Mouse (Mus musculus): ENCODE measurements around the gene Lin9.
"Not testable (repeated sequence)": the region's sequence is repeated elsewhere in the genome, so short reads cannot be mapped to it uniquely, and the experiment has no call there.

The Lin9 gene

DNA sequence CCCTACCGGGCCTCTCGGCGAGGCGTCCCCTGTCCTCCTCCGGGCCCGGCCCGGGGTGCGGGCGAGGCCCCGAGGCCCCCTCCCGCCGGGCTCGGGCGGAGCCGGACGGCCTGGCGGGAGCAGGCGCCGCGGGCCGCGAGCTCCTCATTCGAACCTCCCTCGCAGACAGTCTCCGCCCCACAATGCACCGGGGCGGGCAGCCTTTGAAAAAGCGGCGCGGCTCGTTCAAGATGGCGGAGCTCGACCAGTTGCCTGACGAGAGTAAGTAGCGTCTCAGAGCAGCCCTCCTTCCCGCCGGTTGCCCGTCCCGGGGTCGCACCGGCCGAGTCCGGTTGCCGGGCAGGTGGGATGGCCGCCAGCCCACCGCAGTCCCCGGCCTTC is at the start of gene Lin9:
Gene Lin9, plus strand, starts transcription at position 14 of the 381 bp plus-strand sequence.
- DNase-seq (ENCODE audit: low read depth, low spot score), result peak; percentile 73

DNA sequence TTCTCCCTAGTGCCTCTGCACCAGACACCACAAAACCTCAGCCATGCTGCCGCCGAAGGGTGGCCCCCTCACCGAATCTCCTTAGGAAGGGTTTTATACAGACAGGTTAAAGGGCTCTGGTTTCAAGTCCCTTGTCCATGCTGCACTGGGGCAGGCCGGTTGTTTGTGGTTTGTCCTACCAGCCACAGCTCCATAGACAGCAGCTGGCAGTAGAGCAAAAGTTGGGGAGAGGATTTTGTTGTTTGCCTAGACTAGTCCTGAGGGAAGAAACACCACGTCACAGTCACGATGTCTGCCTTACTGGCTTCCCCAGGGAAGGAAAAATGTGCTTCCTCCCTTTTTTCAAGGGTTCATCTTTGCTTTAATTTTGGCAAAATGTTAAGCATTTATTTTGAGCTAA is 40.4 kb upstream of the Lin9 start:
- no peak for DNase-seq (ENCODE audit: low read depth, low spot score)

- peak; percentile 49 for DNase-seq (ENCODE audit: low read depth, low spot score)
These were observed 39.1 kb upstream of the Lin9 start for GRCm38 (mm10) chr1:180601806-180602205.

DNA sequence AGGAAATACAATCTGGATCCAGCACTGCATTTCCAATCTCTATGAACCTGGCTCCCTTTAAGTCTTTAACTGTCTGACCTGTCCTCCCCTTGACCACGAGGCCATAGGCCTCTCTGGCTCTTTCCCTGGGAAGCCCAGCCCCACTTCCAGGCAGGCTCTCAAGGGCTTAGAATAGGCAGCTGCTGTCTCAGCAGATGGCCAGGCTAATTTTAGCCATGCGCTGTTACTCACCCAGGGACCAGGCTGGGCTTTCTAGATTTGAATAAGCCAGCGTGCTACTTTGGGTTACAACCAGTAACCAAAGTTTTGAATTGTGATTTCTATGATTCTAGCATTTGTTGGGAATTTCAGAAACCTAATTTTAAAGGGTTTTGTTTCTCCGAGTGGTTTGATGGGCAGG is 36.4 kb upstream of the Lin9 start:
- peak; percentile 88 for DNase-seq (ENCODE audit: low read depth, low spot score)

DNA sequence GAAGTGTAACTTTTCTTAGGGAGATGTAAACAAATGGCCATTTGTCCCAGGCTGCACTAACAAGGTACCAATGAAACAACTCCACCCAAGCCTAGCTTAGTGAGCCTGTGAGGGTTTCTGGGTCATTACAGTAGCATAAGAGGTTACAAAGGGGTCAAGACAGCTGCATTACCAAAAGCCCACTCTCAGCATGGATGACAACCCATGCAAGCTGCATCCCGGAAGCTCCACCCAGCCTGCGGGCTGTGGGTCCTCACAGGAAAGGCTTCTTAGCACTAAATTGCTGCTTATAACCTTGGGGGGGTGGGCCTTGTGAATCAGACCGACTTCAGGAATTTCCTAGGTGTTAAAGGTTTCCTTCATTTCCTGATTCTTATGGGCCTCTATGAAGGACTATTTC is 34.8 kb upstream of the Lin9 start:
- DNase-seq (ENCODE audit: low read depth, low spot score), result no peak

GRCm38 (mm10) chr1:180606796-180607577 is 34.0 kb upstream of the Lin9 start:
- DNase-seq (ENCODE audit: low read depth, low spot score), result peak; percentile 46

- no peak for DNase-seq (ENCODE audit: low read depth, low spot score)
These were observed 33.4 kb upstream of the Lin9 start for GRCm38 (mm10) chr1:180607578-180607879.

- not testable (repeated sequence) for DNase-seq (ENCODE audit: low read depth, low spot score)
These were observed 29.1 kb upstream of the Lin9 start for GRCm38 (mm10) chr1:180611842-180612241.

GRCm38 (mm10) chr1:180616762-180617161 is 24.2 kb upstream of the Lin9 start:
- no peak for DNase-seq (ENCODE audit: low read depth, low spot score)

DNA sequence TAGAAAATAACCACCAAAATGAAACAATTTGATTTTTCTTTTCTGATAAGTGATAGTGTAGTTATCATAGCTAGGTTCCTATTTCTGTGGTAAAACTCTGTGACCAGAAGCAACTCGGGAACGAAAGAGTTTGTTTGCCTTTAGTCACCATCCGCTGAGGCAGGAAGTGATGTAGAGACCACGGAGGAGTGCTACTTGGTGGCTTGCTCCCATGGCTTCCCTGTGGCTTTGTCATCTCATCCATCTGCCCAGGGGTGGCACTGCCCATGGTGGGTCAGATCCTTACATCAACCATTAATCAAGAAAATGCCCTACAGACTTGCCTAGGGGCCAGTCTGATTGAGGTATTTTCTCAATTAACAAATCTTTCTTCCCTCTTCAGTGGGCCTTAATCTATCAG is 18.6 kb upstream of the Lin9 start:
- DNase-seq (ENCODE audit: low read depth, low spot score), result no peak

GRCm38 (mm10) chr1:180623911-180624310 is 17.0 kb upstream of the Lin9 start:
- DNase-seq (ENCODE audit: low read depth, low spot score), result no peak

DNA sequence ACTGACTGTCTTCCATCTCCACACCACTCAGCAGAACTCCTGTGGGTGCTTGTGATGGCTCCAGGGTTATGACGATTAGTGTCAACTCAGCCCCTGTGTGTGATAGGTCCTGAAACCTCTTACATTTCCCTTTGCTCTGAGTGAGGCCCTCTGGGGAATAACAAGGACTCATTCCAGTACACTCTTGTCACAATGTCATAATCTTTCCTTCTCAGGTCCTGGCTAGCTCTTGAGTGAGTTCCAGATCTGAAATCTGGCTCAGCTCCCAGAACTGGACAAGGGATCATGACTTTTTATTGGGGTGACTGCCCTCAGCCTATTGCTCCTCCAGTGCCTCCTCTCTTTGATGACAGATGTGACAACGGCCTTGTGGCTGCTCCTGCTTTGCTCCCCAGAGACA is 14.8 kb upstream of the Lin9 start:
- DNase-seq (ENCODE audit: low read depth, low spot score), result peak; percentile 57

GRCm38 (mm10) chr1:180637796-180638195 is 3.2 kb upstream of the Lin9 start:
- not testable (repeated sequence) for DNase-seq (ENCODE audit: low read depth, low spot score)

- DNase-seq (ENCODE audit: low read depth, low spot score), result no peak
These were observed 1.2 kb upstream of the Lin9 start for GRCm38 (mm10) chr1:180639416-180640401.

GRCm38 (mm10) chr1:180640605-180641125 is 285 bp upstream of the Lin9 start:
- DNase-seq (ENCODE audit: low read depth, low spot score), result peak; percentile 19

GRCm38 (mm10) chr1:180641518-180642227 is 723 bp downstream of the Lin9 start:
- DNase-seq (ENCODE audit: low read depth, low spot score), result no peak

DNA sequence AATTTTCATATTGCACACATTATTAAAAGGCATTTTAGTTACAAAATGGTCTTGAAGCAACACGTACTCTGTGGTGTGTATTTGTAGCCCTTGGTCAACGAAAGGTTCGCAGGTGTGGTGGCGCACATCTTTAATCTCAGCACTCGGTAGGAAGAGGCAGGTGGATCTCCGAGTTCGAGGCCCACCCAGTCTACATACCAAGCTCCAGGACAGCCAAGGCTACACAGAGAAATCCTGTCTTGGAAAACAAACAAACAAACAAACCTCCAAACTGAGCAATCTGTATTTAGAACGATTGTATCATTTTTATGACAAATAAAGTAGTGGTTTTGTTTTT is 1.2 kb downstream of the Lin9 start:
- DNase-seq (ENCODE audit: low read depth, low spot score), result no peak

DNA sequence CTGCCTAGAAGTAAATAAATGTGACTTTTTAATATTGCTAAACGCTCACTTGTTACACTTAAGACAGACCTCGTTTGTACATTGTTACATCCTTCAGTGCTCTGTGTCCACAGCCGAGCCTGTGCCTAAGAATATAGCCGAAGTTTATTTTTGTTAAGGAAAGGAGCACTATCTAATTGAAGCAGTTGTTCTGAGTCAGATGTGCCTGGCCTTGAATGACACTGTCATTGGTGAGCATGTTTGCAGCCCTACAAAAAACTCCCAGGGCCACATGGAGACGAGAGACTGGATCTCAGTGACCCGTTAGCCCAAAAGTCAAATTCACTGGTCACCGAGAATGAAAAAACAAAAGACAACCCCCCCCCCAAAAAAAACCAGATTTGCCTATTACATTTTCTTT is 50.3 kb downstream of the Lin9 start:
- DNase-seq (ENCODE audit: low read depth, low spot score), result no peak

DNA sequence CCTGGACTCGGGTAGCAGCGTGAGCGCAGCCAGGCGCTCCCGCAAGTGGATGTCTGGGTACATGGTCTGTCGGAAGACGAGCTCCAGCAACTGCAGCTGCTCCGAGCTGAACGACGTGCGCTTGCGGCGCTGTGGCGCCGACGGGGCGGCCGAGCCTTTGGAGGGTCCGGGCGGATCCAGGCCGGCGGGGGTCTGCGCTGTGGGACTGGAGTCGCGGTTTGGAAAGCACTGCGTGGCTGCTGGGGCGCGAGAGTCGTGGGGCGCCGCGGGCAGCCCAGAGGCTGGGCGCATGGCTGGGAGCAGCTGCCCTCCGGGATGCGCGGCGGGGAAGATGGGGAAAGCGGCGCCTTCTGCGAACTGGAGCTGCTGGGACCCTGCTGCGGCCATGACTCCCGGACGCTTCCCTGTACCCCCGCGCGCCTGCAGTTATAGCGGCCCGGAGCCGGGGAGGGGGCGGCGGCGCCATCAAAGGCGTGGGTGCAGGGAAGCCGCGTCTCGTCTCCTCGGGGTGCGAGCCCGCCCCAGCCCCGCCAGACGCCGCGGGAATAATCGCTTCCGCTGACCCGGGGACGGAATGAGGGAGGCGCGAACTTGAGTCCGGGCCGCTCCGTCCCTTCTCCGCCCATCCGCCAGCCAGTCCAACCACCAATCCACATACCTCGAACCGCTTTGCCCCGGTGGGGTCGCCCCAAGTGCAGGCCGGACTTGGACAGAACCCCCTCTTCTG is 55.8 kb downstream of the Lin9 start, which contains the start of gene Mixl1:
Gene Mixl1, minus strand, starts transcription at position 409 of the 727 bp plus-strand sequence.
- DNase-seq (ENCODE audit: low read depth, low spot score), result no peak

DNA sequence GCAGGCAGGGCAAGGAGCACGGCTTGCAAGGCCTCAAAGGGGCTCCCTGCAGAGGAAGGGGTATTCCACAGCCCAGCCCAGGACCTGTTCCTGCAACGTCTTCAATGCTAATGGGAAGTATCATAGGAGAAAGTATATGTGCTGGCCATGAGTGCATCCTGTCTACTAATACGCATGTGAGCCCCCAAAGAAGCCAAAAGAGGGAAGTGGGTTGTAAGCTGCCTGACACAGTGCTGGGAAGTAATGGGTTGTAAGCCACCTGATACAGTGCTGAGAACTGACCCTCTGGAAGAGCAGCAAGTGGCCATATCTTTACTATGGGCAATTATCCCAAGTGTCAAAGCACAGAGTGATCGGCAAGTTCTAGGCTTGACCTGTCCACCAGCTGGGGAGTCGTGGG is 57.1 kb downstream of the Lin9 start:
- no peak for DNase-seq (ENCODE audit: low read depth, low spot score)

GRCm38 (mm10) chr1:180703400-180703799 is 62.5 kb downstream of the Lin9 start:
- DNase-seq (ENCODE audit: low read depth, low spot score), result no peak
